Mouse (Mus musculus) liver, postnatal 0 days (tissue): Measurements from ENCODE around the gene Dexi.

Experiments
- CTCF ChIP-seq: sonication (generic); IDR thresholded peaks from 2 replicates; pipeline ENCODE4 v1.5.1; 2016; ENCODE audit warnings: antibody characterized with exemption, low read depth
- EP300 ChIP-seq: IDR thresholded peaks from 2 replicates; pipeline ENCODE4 v1.6.1; 2016; ENCODE audit warnings: antibody characterized with exemption, low read depth, mild to moderate bottlenecking

DNA sequence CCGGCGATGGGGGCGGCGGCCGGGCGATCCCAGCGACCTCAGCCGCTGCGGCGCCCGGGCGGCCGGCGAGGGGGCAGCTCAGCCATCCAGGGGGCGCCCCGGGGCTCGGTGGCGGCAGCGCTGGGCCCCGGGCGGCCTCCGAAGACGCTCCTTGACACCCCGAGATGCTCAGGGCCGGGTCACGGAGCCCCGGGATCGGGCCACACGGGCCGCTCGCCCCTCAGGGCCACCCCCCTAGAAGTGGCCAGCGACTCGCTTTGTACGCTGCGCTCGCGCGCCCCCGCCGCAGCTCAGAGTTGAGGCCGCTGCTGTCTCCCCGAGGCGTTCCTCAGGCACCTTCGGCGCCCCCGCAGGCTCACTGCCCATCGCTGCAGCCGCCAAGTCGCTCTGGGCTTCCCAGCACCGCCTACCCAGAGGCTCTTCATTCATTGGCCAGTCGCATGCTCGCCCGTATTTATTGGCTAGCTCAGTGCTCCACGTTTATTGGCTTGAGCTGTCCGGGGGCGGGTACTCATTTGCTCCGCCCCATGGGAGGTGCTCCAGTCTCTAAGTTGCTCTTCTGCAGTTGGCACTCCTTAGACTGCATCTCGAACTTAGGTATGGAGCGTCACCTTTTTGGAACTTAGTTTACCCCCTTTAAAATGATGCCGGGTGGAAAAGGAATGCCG lies at the start of gene Dexi:
- TF ChIP-seq CTCF (peak; percentile 37; the same call in 1 of the 2 replicates), EP300 (no peak)
